Mouse (Mus musculus): ENCODE measurements around the gene Setd7. TPM values are rescaled to one million over a fixed set of nuclear protein-coding genes. Genes with fewer than 3 reads are reported as not detected.

Gene Setd7
- polyA plus RNA-seq, 1 experiment from 2014 or later, result 4.3 TPM

GRCm38 (mm10) chr3:51481881-51482280, 78.8 kb downstream of the Setd7 start:
- H3K36me3 ChIP-seq (ENCODE audit: control insufficient read depth, insufficient read depth, low read length), result no peaks in the 10 kb centered on the region
- no peaks in the 10 kb centered on the region for H3K27me3 ChIP-seq (ENCODE audit: control insufficient read depth, insufficient read depth, low read length)
- no peak overlapping the region for H3K27ac ChIP-seq (ENCODE audit: low read depth, low read length)
- peaks cover 3% of the 10 kb centered on the region; the same call in 1 of the 2 replicates for H3K4me1 ChIP-seq (replicated peaks; ENCODE audit: control insufficient read depth, insufficient read depth, low read length)
- DNase-seq (ENCODE audit: low spot score), result no peak
- no peak overlapping the region for H3K9ac ChIP-seq (ENCODE audit: low read length)
- no peak overlapping the region for H3K4me3 ChIP-seq (ENCODE audit: low read depth, low read length)
- no peak overlapping the region for H3K4me2 ChIP-seq (ENCODE audit: low read depth, low read length, severe bottlenecking)
- ATAC-seq (replicated peaks; ENCODE audit: low FRiP score), result no peak
- 48% methylated on average over 3 of the region's 3 CpGs for WGBS
- no peaks in the 10 kb centered on the region for H3K9me3 ChIP-seq (ENCODE audit: control insufficient read depth, low read length)

DNA sequence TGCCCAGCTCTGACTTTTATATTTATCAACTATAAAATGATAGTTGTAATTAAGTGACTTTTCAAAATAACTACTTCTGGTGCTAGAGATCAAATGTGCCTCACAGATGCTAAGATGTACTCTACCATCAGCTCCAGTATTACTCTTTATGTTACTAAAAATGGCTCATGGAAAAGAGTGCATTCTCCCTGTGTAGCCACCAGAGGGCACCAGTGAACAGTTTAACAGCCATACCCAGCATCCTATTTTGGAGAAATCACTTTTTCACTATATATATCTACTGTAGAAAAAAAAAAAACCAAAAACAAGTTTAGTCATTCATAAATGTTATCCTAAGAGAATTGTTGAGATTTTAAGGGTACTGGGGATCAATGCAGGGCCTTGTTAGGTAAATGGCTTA, 79.6 kb downstream of the Setd7 start:
- no peak for ATAC-seq (replicated peaks; ENCODE audit: low FRiP score)
- no peak overlapping the region for H3K9ac ChIP-seq (ENCODE audit: low read length)
- no peak overlapping the region for H3K27ac ChIP-seq (ENCODE audit: low read depth, low read length)
- no peak overlapping the region for H3K4me2 ChIP-seq (ENCODE audit: low read depth, low read length, severe bottlenecking)
- peak; percentile 66 for DNase-seq (ENCODE audit: low spot score)
- H3K27me3 ChIP-seq (ENCODE audit: control insufficient read depth, insufficient read depth, low read length), result no peaks in the 10 kb centered on the region
- no peaks in the 10 kb centered on the region for H3K9me3 ChIP-seq (ENCODE audit: control insufficient read depth, low read length)
- H3K36me3 ChIP-seq (ENCODE audit: control insufficient read depth, insufficient read depth, low read length), result no peaks in the 10 kb centered on the region
- peaks cover 3% of the 10 kb centered on the region; the same call in 1 of the 2 replicates for H3K4me1 ChIP-seq (replicated peaks; ENCODE audit: control insufficient read depth, insufficient read depth, low read length)
- H3K4me3 ChIP-seq (ENCODE audit: low read depth, low read length), result no peak overlapping the region

- no peak overlapping the region for H3K4me3 ChIP-seq (ENCODE audit: low read depth, low read length)
- no peak overlapping the region for H3K4me2 ChIP-seq (ENCODE audit: low read depth, low read length, severe bottlenecking)
- no peak overlapping the region for H3K9ac ChIP-seq (ENCODE audit: low read length)
- no peaks in the 10 kb centered on the region for H3K27me3 ChIP-seq (ENCODE audit: control insufficient read depth, insufficient read depth, low read length)
- ATAC-seq (replicated peaks; ENCODE audit: low FRiP score) (no peak), DNase-seq (ENCODE audit: low spot score) (no peak)
- H3K27ac ChIP-seq (ENCODE audit: low read depth, low read length), result no peak overlapping the region
- no peaks in the 10 kb centered on the region for H3K9me3 ChIP-seq (ENCODE audit: control insufficient read depth, low read length)
- WGBS, result 51% methylated on average over 2 of the region's 2 CpGs
- no peaks in the 10 kb centered on the region for H3K36me3 ChIP-seq (ENCODE audit: control insufficient read depth, insufficient read depth, low read length)
- peaks cover 3% of the 10 kb centered on the region; the same call in 1 of the 2 replicates for H3K4me1 ChIP-seq (replicated peaks; ENCODE audit: control insufficient read depth, insufficient read depth, low read length)
These were observed 80.8 kb downstream of the Setd7 start for GRCm38 (mm10) chr3:51479893-51480292.

GRCm38 (mm10) chr3:51475706-51476105, 85.0 kb downstream of the Setd7 start:
- Histone ChIP-seq H3K27ac (ENCODE audit: low read depth, low read length) (no peak overlapping the region), H3K27me3 (ENCODE audit: control insufficient read depth, insufficient read depth, low read length) (no peaks in the 10 kb centered on the region), H3K9ac (ENCODE audit: low read length) (no peak overlapping the region), H3K4me2 (ENCODE audit: low read depth, low read length, severe bottlenecking) (no peak overlapping the region), H3K36me3 (ENCODE audit: control insufficient read depth, insufficient read depth, low read length) (peaks cover 10% of the 10 kb centered on the region; the same call in 1 of the 2 replicates), H3K4me3 (ENCODE audit: low read depth, low read length) (no peak overlapping the region), H3K4me1 (replicated peaks; ENCODE audit: control insufficient read depth, insufficient read depth, low read length) (no peaks in the 10 kb centered on the region), H3K9me3 (ENCODE audit: control insufficient read depth, low read length) (no peaks in the 10 kb centered on the region)
- WGBS, result 83% methylated on average over 4 of the region's 4 CpGs
- no peak for ATAC-seq (replicated peaks; ENCODE audit: low FRiP score)
- no peak for DNase-seq (ENCODE audit: low spot score)

DNA sequence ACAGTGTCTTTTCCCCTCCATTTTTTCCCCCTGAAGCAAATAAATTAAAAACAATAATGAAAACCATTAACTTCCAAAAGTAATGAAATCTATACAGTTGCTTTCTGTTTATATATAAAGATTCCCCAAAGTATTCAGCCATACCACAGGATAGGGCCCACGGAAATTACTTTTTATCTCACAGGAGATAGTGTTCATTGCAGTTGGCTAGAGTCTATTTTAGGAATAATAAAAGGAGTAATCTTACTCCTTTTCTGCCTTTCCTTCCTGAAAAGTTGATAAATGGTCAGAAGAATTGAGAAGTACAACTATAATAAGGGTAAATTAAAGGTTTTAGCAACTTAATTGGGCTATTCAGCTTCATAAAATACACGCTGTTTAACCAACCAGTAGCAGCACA, 92.1 kb downstream of the Setd7 start:
- Histone ChIP-seq H3K4me1 (replicated peaks; ENCODE audit: control insufficient read depth, insufficient read depth, low read length) (no peaks in the 10 kb centered on the region), H3K4me2 (ENCODE audit: low read depth, low read length, severe bottlenecking) (no peak overlapping the region), H3K4me3 (ENCODE audit: low read depth, low read length) (no peak overlapping the region), H3K9ac (ENCODE audit: low read length) (no peak overlapping the region), H3K27me3 (ENCODE audit: control insufficient read depth, insufficient read depth, low read length) (no peaks in the 10 kb centered on the region), H3K27ac (ENCODE audit: low read depth, low read length) (no peak overlapping the region), H3K9me3 (ENCODE audit: control insufficient read depth, low read length) (no peaks in the 10 kb centered on the region), H3K36me3 (ENCODE audit: control insufficient read depth, insufficient read depth, low read length) (peaks cover 8% of the 10 kb centered on the region; the same call in 1 of the 2 replicates)
- ATAC-seq (replicated peaks; ENCODE audit: low FRiP score) (no peak), DNase-seq (ENCODE audit: low spot score) (no peak)
- 84% methylated on average over 2 of the region's 2 CpGs for WGBS

Other genes with a start within 250 kb of the Setd7 start
- 46.7 and 48.3 TPM in 2 replicates for gene Elf2, start 220.2 kb downstream of the Setd7 start, polyA plus RNA-seq (2014; fragmentation: Nextera tagmentation; extraction: Ambion mirVana)
- gene Mgarp, start 164.1 kb downstream of the Setd7 start, polyA plus RNA-seq (2014; fragmentation: Nextera tagmentation; extraction: Ambion mirVana), result 5.2 and 8.4 TPM in 2 replicates
- 628 and 672 TPM in 2 replicates for gene Ndufc1, start 151.9 kb downstream of the Setd7 start, polyA plus RNA-seq (2014; fragmentation: Nextera tagmentation; extraction: Ambion mirVana)
- gene Naa15, start 145.7 kb downstream of the Setd7 start, polyA plus RNA-seq (2014; fragmentation: Nextera tagmentation; extraction: Ambion mirVana), result 61.5 and 62.6 TPM in 2 replicates
- gene Rab33b, start 77.0 kb downstream of the Setd7 start, polyA plus RNA-seq (2014; fragmentation: Nextera tagmentation; extraction: Ambion mirVana), result 14.4 and 14.8 TPM in 2 replicates
- gene Mgst2, start 99.5 kb upstream of the Setd7 start, polyA plus RNA-seq (2014; fragmentation: Nextera tagmentation; extraction: Ambion mirVana), result 0.28 TPM in 1 of 2 replicates, not detected in the other

Measured in forebrain, embryonic 11.5 days (tissue).